Mouse (Mus musculus) megakaryocyte, embryonic 14.5 days (primary cell): Measurements from ENCODE around the gene Ak6.

Experiments
- FLI1 ChIP-seq: IDR thresholded peaks from 2 replicates; pipeline ENCODE4 v1.6.1; 2012; ENCODE audit warnings: low read length, inconsistent platforms, mixed read lengths
- GATA1 ChIP-seq: IDR thresholded peaks from 3 replicates; pipeline ENCODE4 v1.6.1; 2012; ENCODE audit warnings: mixed read lengths, low read length, inconsistent platforms, borderline replicate concordance

- TF ChIP-seq GATA1 (no peak), FLI1 (no peak)
Observed at GRCm38 (mm10) chr13:100634106-100634691, 16.6 kb upstream of the Ak6 start.
